Mouse (Mus musculus) lung, embryonic 15.5 days (tissue): ENCODE measurements at regions not wholly inside any gene's neighbourhood (a gene's known extent, or its start where the extent isn't known, plus 50 kb on each side); places are given as distances from the start of the nearest gene placed in this dataset.

Experiments used
- ATAC-seq: fragments of 200-750 bp; cut with Nextera tagmentation; 2 replicates; pipeline ENCODE4 v1.8.0; 2017; ENCODE audit warnings: moderate number of reproducible peaks, borderline replicate concordance; ENCODE audit not compliant: low FRiP score, low TSS enrichment; ENCODE audit errors: extremely low read depth
- H3K27ac ChIP-seq: fragments of 300-500 bp; sonication (generic); 2 replicates; pipeline ENCODE4 v1.5.1; 2015; ENCODE audit warnings: moderate library complexity, mild to moderate bottlenecking, inconsistent platforms
- H3K27me3 ChIP-seq: fragments of 300-500 bp; sonication (generic); 2 replicates; pipeline ENCODE4 v1.6.1; 2015; ENCODE audit warnings: inconsistent platforms
- H3K36me3 ChIP-seq: fragments of 300-500 bp; sonication (generic); 2 replicates; pipeline ENCODE4 v1.6.1; 2015; ENCODE audit warnings: inconsistent platforms
- H3K4me1 ChIP-seq: fragments of 300-500 bp; sonication (generic); 2 replicates; pipeline ENCODE4 v1.6.1; 2015; ENCODE audit warnings: inconsistent platforms
- H3K4me2 ChIP-seq: fragments of 300-500 bp; sonication (generic); 2 replicates; pipeline ENCODE4 v1.6.1; 2015; ENCODE audit warnings: inconsistent platforms, mild to moderate bottlenecking, moderate library complexity
- H3K4me3 ChIP-seq: fragments of 300-500 bp; sonication (generic); 2 replicates; pipeline ENCODE4 v1.5.1; 2015; ENCODE audit warnings: mild to moderate bottlenecking, inconsistent platforms
- H3K9ac ChIP-seq: fragments of 300-500 bp; sonication (generic); 2 replicates; pipeline ENCODE4 v1.6.1; 2015; ENCODE audit warnings: inconsistent platforms
- H3K9me3 ChIP-seq: fragments of 300-500 bp; sonication (generic); 2 replicates; pipeline ENCODE4 v1.6.1; 2016; ENCODE audit warnings: inconsistent platforms
- WGBS: fragments of 180-500 bp; shearing (Covaris S2); methylation state at CpG from one replicate; pipeline ENCODE4 v1.1.7; 2015; 5-methylcytosine and 5-hydroxymethylcytosine counted together

- Histone ChIP-seq H3K4me1 (no peaks in the 10 kb centered on the region), H3K4me3 (no peak overlapping the region), H3K4me2 (no peak overlapping the region), H3K9ac (no peak overlapping the region), H3K27me3 (no peaks in the 10 kb centered on the region), H3K36me3 (no peaks in the 10 kb centered on the region), H3K9me3 (no peaks in the 10 kb centered on the region), H3K27ac (no peak overlapping the region)
- WGBS = 78% methylated on average over 1 of the region's 1 CpGs
- no peak for ATAC-seq
These were observed 143.0 kb downstream of the Cbln1 start for GRCm38 (mm10) chr8:87329371-87329770.

DNA sequence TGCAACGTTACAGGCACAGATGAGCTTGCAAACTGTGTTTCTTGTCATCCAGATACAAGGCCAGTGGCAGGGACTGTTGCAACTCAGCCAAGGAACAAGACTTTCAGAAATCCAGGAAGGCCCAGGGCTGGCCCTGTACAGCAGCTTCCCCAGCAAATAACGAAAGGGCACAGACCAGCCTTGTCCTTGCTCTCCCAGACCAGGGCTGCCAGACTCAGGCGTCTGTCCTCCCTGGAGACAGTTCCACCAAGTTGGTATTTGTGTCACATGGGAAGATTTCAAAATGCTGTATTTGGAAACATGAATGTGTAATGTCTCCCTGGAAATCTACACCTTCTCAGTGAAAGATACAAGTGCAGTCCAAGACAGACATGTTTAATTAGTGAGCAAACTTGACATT lies 157.8 kb downstream of the Cbln1 start:
- Histone ChIP-seq H3K27ac (no peak overlapping the region), H3K4me2 (no peak overlapping the region)
- 43% methylated on average over 3 of the region's 3 CpGs for WGBS

DNA sequence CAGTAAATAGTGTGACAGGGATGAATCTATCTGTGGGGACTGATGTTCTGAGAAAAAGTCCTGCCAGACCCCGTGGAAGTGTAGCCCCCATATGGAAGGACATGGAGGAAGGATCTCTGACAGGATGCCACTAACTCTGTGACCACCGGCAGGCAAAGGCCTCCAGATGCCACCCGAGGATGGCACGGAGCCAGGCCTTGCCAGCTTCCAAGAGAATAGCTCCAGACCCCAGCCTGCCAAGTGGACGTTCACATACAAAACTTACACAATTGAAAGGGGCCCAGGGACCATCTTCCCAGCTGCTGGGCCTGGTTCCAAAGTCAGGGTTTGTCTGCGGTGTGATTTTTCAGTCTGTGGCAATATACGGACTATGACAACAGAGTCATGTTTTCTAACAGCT lies 161.1 kb downstream of the Cbln1 start:
- no peak overlapping the region for H3K4me2 ChIP-seq
- H3K27me3 ChIP-seq = no peaks in the 10 kb centered on the region
- H3K9ac ChIP-seq = no peak overlapping the region
- no peaks in the 10 kb centered on the region for H3K36me3 ChIP-seq
- H3K27ac ChIP-seq = no peak overlapping the region
- 55% methylated on average over 7 of the region's 7 CpGs for WGBS
- no peak overlapping the region for H3K4me3 ChIP-seq
- ATAC-seq = no peak
- H3K9me3 ChIP-seq = no peaks in the 10 kb centered on the region
- no peaks in the 10 kb centered on the region for H3K4me1 ChIP-seq

More for the DNA sequence above, 157.8 kb downstream of the Cbln1 start:
- Histone ChIP-seq H3K4me3 (no peak overlapping the region), H3K36me3 (no peaks in the 10 kb centered on the region), H3K27me3 (no peaks in the 10 kb centered on the region), H3K9ac (no peak overlapping the region), H3K4me1 (no peaks in the 10 kb centered on the region), H3K9me3 (no peaks in the 10 kb centered on the region)
- ATAC-seq = no peak

DNA sequence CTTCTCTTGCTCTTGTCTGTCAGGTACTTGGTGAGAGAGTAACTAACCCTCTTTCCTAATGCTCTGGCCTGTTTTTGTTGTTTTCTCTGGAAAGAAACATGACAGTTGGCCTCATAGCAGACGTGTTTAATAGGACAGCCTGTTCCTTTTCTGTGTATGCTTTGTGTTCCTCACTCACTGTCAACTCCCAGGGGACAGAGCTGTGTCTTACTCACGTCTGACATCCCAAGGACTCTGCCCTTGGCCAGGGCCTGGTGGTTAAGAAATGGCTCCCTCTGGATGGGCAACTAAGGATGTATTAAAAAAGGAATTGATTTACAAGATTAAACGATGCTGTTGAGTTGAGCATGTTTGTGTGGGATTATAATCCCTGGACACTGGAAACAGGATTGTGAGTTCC lies 164.1 kb downstream of the Cbln1 start:
- no peak overlapping the region for H3K4me3 ChIP-seq
- 52% methylated on average over 3 of the region's 3 CpGs for WGBS
- ATAC-seq = no peak

DNA sequence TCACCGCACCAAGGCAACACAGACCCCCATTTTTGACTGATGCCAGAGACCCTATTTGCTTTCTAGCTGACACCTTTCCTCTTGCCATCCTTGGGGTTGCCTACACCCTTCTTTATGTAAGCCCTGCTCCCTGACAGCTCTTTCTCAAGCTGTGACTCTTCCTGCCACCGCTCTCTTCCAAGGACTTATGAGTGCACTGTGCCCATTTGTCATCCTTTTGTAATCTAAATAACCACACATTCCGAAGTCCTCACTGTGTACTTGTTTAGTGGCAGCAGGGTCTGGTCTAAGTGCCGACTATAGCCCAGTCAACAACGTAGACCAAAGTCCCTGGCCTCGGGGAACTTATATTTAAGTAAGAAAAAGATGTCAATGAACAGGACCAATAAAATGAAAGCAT lies 167.4 kb downstream of the Cbln1 start:
- WGBS = 61% methylated on average over 6 of the region's 6 CpGs
- Histone ChIP-seq H3K27me3 (no peaks in the 10 kb centered on the region), H3K4me1 (no peaks in the 10 kb centered on the region), H3K9me3 (no peaks in the 10 kb centered on the region), H3K4me3 (no peak overlapping the region), H3K36me3 (no peaks in the 10 kb centered on the region), H3K27ac (no peak overlapping the region), H3K4me2 (no peak overlapping the region), H3K9ac (no peak overlapping the region)
- ATAC-seq = no peak

More for the DNA sequence above, 164.1 kb downstream of the Cbln1 start:
- no peaks in the 10 kb centered on the region for H3K9me3 ChIP-seq
- no peaks in the 10 kb centered on the region for H3K36me3 ChIP-seq
- no peak overlapping the region for H3K9ac ChIP-seq
- no peaks in the 10 kb centered on the region for H3K4me1 ChIP-seq
- H3K27ac ChIP-seq = no peak overlapping the region
- H3K27me3 ChIP-seq = no peaks in the 10 kb centered on the region
- no peak overlapping the region for H3K4me2 ChIP-seq

- WGBS = 81% methylated on average over 5 of the region's 5 CpGs
- H3K4me1 ChIP-seq = no peaks in the 10 kb centered on the region
- no peaks in the 10 kb centered on the region for H3K9me3 ChIP-seq
- no peak for ATAC-seq
- H3K27ac ChIP-seq = no peak overlapping the region
- no peak overlapping the region for H3K4me2 ChIP-seq
- H3K4me3 ChIP-seq = no peak overlapping the region
- H3K9ac ChIP-seq = no peak overlapping the region
- no peaks in the 10 kb centered on the region for H3K27me3 ChIP-seq
- no peaks in the 10 kb centered on the region for H3K36me3 ChIP-seq
These were observed 168.9 kb downstream of the Cbln1 start for GRCm38 (mm10) chr8:87303522-87303921.

GRCm38 (mm10) chr8:87297761-87298160 lies 174.6 kb downstream of the Cbln1 start:
- H3K27me3 ChIP-seq = no peaks in the 10 kb centered on the region
- no peaks in the 10 kb centered on the region for H3K9me3 ChIP-seq
- no peak for ATAC-seq
- no peak overlapping the region for H3K4me3 ChIP-seq
- H3K27ac ChIP-seq = no peak overlapping the region
- no peak overlapping the region for H3K4me2 ChIP-seq
- WGBS = 89% methylated on average over 6 of the region's 6 CpGs
- no peaks in the 10 kb centered on the region for H3K4me1 ChIP-seq
- H3K9ac ChIP-seq = no peak overlapping the region
- no peaks in the 10 kb centered on the region for H3K36me3 ChIP-seq

- no peaks in the 10 kb centered on the region for H3K36me3 ChIP-seq
- H3K9ac ChIP-seq = no peak overlapping the region
- H3K4me3 ChIP-seq = no peak overlapping the region
- no peaks in the 10 kb centered on the region for H3K9me3 ChIP-seq
- no peak for ATAC-seq
- H3K4me1 ChIP-seq = no peaks in the 10 kb centered on the region
- H3K27me3 ChIP-seq = no peaks in the 10 kb centered on the region
- H3K4me2 ChIP-seq = no peak overlapping the region
- H3K27ac ChIP-seq = no peak overlapping the region
- WGBS = 84% methylated on average over 3 of the region's 3 CpGs
These were observed 175.1 kb downstream of the Cbln1 start for GRCm38 (mm10) chr8:87297331-87297730.

GRCm38 (mm10) chr8:87286059-87286458 lies 186.3 kb downstream of the Cbln1 start:
- Histone ChIP-seq H3K27ac (no peak overlapping the region), H3K4me2 (no peak overlapping the region), H3K4me3 (no peak overlapping the region), H3K27me3 (no peaks in the 10 kb centered on the region), H3K9me3 (no peaks in the 10 kb centered on the region), H3K36me3 (no peaks in the 10 kb centered on the region), H3K4me1 (no peaks in the 10 kb centered on the region), H3K9ac (no peak overlapping the region)
- no peak for ATAC-seq
- 71% methylated on average over 8 of the region's 8 CpGs for WGBS

DNA sequence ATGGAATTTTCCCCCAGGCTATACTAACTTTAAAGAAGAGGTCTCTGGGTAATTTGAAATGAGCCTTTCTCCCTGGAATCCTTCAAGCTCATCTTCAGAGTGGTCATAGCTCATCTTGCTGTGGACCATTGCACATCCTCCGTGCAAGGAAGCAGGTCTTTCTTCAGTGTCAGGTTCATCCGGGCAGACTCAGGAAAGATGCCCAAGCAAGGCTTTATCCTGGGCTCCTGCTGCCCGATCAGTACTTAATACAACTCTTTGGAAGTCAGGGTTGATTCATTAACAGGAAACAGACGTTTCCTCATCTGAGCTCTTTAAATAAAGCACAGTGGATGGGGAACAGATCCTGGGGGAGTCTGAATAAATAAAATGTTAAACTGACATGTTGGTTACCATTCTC lies 188.1 kb downstream of the Cbln1 start:
- Histone ChIP-seq H3K4me2 (no peak overlapping the region), H3K27me3 (no peaks in the 10 kb centered on the region), H3K4me3 (no peak overlapping the region), H3K4me1 (no peaks in the 10 kb centered on the region), H3K27ac (no peak overlapping the region), H3K36me3 (no peaks in the 10 kb centered on the region), H3K9me3 (no peaks in the 10 kb centered on the region), H3K9ac (no peak overlapping the region)
- ATAC-seq = no peak
- WGBS = 59% methylated on average over 4 of the region's 4 CpGs

GRCm38 (mm10) chr8:87282511-87282910 lies 189.9 kb downstream of the Cbln1 start:
- no peak overlapping the region for H3K4me2 ChIP-seq
- no peaks in the 10 kb centered on the region for H3K27me3 ChIP-seq
- no peaks in the 10 kb centered on the region for H3K36me3 ChIP-seq
- no peak overlapping the region for H3K4me3 ChIP-seq
- no peak overlapping the region for H3K27ac ChIP-seq
- no peak overlapping the region for H3K9ac ChIP-seq
- 85% methylated on average over 4 of the region's 4 CpGs for WGBS
- no peaks in the 10 kb centered on the region for H3K9me3 ChIP-seq
- H3K4me1 ChIP-seq = no peaks in the 10 kb centered on the region
- no peak for ATAC-seq

DNA sequence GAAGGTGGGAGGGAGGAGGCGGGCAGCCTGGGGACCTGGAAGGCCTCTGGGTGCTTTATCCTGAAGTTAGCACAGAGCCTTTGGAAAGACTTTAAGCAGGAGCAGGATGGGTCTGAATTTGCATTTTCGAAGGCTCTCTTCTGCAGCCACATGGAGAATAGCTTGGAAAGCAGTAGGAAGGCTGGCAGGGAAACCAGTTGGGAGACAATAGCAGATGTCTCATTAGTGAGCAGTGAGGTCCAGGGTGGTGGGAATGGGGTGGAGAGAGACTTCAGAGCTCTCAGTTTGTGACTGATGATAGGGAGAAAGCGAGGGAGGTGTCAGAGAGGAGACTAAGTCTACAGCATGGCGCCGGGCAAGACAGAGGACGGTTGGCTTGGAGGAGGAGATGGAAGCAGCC lies 199.1 kb downstream of the Cbln1 start:
- Histone ChIP-seq H3K27me3 (no peaks in the 10 kb centered on the region), H3K9ac (no peak overlapping the region), H3K4me1 (peaks cover 6% of the 10 kb centered on the region; the same call in 1 of the 2 replicates), H3K9me3 (no peaks in the 10 kb centered on the region), H3K27ac (no peak overlapping the region), H3K4me2 (no peak overlapping the region), H3K36me3 (no peaks in the 10 kb centered on the region), H3K4me3 (no peak overlapping the region)
- ATAC-seq = no peak
- whole genome bisulfite sequencing = 33% methylated on average over 6 of the region's 6 CpGs

DNA sequence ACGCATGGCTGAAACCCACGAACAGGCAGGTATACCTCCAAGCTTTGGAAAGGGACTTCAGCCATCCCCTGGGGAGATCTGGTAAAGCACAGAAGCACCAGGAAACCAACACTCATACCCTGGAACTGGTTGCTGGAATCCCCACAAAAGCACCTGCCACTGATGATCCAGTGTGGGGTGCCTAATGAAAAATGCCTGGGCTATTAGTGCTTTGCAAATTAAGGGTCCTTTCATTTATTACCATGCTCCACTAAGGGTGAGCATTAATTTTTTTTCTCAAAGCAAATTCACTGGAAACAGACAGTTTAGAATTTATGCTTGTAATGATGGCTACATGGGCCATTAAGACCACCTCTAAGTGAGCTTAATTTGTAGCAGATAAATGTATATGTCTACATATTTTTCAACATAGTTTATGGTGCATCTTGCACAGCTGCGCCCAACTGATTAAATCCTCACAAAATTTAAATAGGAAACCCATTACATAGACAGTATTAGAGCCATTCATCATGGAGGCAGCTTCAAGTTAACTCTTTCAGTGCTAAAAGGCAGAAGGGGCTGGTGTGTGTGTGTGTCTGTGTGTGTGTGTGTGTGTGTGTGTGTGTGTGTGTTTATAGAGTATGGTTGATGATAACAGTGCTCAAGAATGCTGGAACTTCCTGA lies 201.8 kb downstream of the Cbln1 start:
- no peaks in the 10 kb centered on the region for H3K27me3 ChIP-seq
- peaks cover 6% of the 10 kb centered on the region; the same call in 1 of the 2 replicates for H3K4me1 ChIP-seq
- no peak overlapping the region for H3K9ac ChIP-seq
- no peaks in the 10 kb centered on the region for H3K36me3 ChIP-seq
- no peaks in the 10 kb centered on the region for H3K9me3 ChIP-seq
- H3K4me3 ChIP-seq = no peak overlapping the region
- no peak overlapping the region for H3K4me2 ChIP-seq
- H3K27ac ChIP-seq = no peak overlapping the region
- ATAC-seq = no peak
- WGBS = 69% methylated on average over 3 of the region's 3 CpGs
